Mouse (Mus musculus) midbrain, embryonic 15.5 days (tissue): ENCODE measurements around the gene Acbd6. TPM values are rescaled to one million over a fixed set of nuclear protein-coding genes. Genes with fewer than 3 reads are reported as not detected.

Source experiments
- ATAC-seq: fragments of 200-750 bp; cut with Nextera tagmentation; replicated peaks from 2 replicates; pipeline ENCODE4 v1.8.0; 2017; ENCODE audit warnings: moderate TSS enrichment
- H3K27ac ChIP-seq: fragments of 300-500 bp; sonication (generic); 2 replicates; pipeline ENCODE4 v1.5.1; 2015; ENCODE audit warnings: mild to moderate bottlenecking, inconsistent platforms
- H3K27me3 ChIP-seq: fragments of 300-500 bp; sonication (generic); replicated peaks from 2 replicates; pipeline ENCODE4 v1.6.1; 2015; ENCODE audit warnings: inconsistent platforms
- H3K36me3 ChIP-seq: fragments of 300-500 bp; sonication (generic); replicated peaks from 2 replicates; pipeline ENCODE4 v1.6.1; 2015; ENCODE audit warnings: inconsistent platforms
- H3K4me1 ChIP-seq: fragments of 300-500 bp; sonication (generic); 2 replicates; pipeline ENCODE4 v1.6.1; 2015; ENCODE audit warnings: inconsistent platforms
- H3K4me2 ChIP-seq: fragments of 300-500 bp; sonication (generic); 2 replicates; pipeline ENCODE4 v1.6.1; 2015; ENCODE audit warnings: inconsistent platforms, mild to moderate bottlenecking, moderate library complexity
- H3K4me3 ChIP-seq: fragments of 300-500 bp; sonication (generic); 2 replicates; pipeline ENCODE4 v1.5.1; 2015; ENCODE audit warnings: mild to moderate bottlenecking, inconsistent platforms
- H3K9ac ChIP-seq: fragments of 300-500 bp; sonication (generic); 2 replicates; pipeline ENCODE4 v1.6.1; 2015; ENCODE audit warnings: mild to moderate bottlenecking, inconsistent platforms
- H3K9me3 ChIP-seq: fragments of 300-500 bp; sonication (generic); 2 replicates; pipeline ENCODE4 v1.6.1; 2016; ENCODE audit warnings: inconsistent platforms
- WGBS: fragments of 180-500 bp; shearing (Covaris S2); methylation state at CpG from one replicate; pipeline ENCODE4 v1.1.7; 2015; ENCODE audit warnings: mixed read lengths; 5-methylcytosine and 5-hydroxymethylcytosine counted together
- polyA plus RNA-seq: library from polyadenylated mRNA; unstranded; fragments of >200 nt; fragmentation: Nextera tagmentation; extraction: Ambion mirVana; gene quantifications from 2 replicates; pipeline ENCODE4 v1.2.1, GENCODE M21; 2015

Gene Acbd6
- polyA plus RNA-seq, 1 experiment from 2014 or later: 93.8 TPM

GRCm38 (mm10) chr1:155736096-155736825 lies 178.3 kb downstream of the Acbd6 start:
- no peak overlapping the region for H3K4me2 ChIP-seq
- ATAC-seq: no peak
- 1% methylated on average over 26 of the region's 26 CpGs for WGBS

GRCm38 (mm10) chr1:155737017-155737808 lies 179.3 kb downstream of the Acbd6 start:
- no peak overlapping the region for H3K4me3 ChIP-seq
- no peak for ATAC-seq
- peaks cover 22% of the 10 kb centered on the region for H3K4me1 ChIP-seq
- no peak overlapping the region for H3K9ac ChIP-seq
- no peak overlapping the region for H3K4me2 ChIP-seq
- no peak overlapping the region for H3K27ac ChIP-seq
- 1% methylated on average over 58 of the region's 58 CpGs for WGBS
- no peaks in the 10 kb centered on the region for H3K36me3 ChIP-seq
- H3K9me3 ChIP-seq: no peaks in the 10 kb centered on the region
- peaks cover 78% of the 10 kb centered on the region for H3K27me3 ChIP-seq

More at GRCm38 (mm10) chr1:155736096-155736825, 178.3 kb downstream of the Acbd6 start:
- Histone ChIP-seq H3K4me1 (peaks cover 13% of the 10 kb centered on the region), H3K4me3 (no peak overlapping the region), H3K9me3 (no peaks in the 10 kb centered on the region), H3K27me3 (peaks cover 85% of the 10 kb centered on the region), H3K36me3 (no peaks in the 10 kb centered on the region), H3K27ac (no peak overlapping the region), H3K9ac (no peak overlapping the region)

DNA sequence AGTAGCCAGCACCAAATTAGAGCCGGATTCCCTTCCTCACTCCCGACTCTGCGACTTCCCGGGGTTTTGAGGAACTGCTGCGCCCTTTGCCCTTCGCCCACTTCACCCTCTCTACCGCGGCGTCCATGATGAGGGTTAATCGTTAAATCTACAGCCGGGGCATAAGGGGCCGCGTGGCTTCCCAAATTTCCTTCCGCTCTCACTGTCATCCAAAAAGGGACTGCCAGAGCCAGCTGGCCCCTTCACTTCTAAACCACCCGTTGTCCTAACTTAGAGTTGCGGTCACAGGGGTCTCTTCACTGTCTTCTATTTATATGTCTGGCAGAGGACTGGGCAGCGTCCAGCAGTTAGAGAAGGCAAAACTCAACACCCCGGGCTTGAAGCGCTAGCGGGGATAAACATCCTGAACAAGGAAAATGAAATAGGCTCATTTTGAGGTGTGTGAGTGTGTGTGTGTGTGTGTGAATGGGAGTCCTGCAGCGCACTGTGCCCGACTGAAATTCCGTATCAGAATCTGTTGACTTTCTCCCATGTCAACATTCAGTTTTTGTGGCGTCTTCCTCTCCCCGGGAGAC lies 180.0 kb downstream of the Acbd6 start:
- H3K9me3 ChIP-seq: no peaks in the 10 kb centered on the region
- no peaks in the 10 kb centered on the region for H3K36me3 ChIP-seq
- H3K4me1 ChIP-seq: peaks cover 29% of the 10 kb centered on the region
- no peak overlapping the region for H3K9ac ChIP-seq
- H3K27me3 ChIP-seq: peaks cover 78% of the 10 kb centered on the region
- no peak overlapping the region for H3K27ac ChIP-seq
- WGBS: 1% methylated on average over 25 of the region's 25 CpGs
- H3K4me2 ChIP-seq: no peak overlapping the region
- ATAC-seq: no peak
- H3K4me3 ChIP-seq: no peak overlapping the region

Other genes with a start within 250 kb of the Acbd6 start
- 66.0 and 72.7 TPM in 2 replicates for gene Xpr1, start 140.7 kb upstream of the Acbd6 start, polyA plus RNA-seq
- gene Lhx4, start 193.6 kb downstream of the Acbd6 start, polyA plus RNA-seq: 1.5 and 1.6 TPM in 2 replicates